Mouse (Mus musculus): ENCODE measurements around the gene Nav2.

The Nav2 gene

GRCm38 (mm10) chr7:49616258-49616735 lies 707.8 kb downstream of the Nav2 start:
- peak; percentile 65 for DNase-seq (ENCODE audit: low spot score)

GRCm38 (mm10) chr7:49617087-49617486 lies 708.6 kb downstream of the Nav2 start:
- DNase-seq (ENCODE audit: low spot score): no peak

- DNase-seq (ENCODE audit: low spot score): no peak
Observed at GRCm38 (mm10) chr7:49620160-49620559, 711.6 kb downstream of the Nav2 start.

GRCm38 (mm10) chr7:49631885-49632284 lies 723.4 kb downstream of the Nav2 start:
- no peak for DNase-seq (ENCODE audit: low spot score)

- DNase-seq (ENCODE audit: low spot score): no peak
Observed at GRCm38 (mm10) chr7:49632391-49632790, 723.9 kb downstream of the Nav2 start.

GRCm38 (mm10) chr7:49633375-49633956 lies 725.0 kb downstream of the Nav2 start:
- no peak for DNase-seq (ENCODE audit: low spot score)

- DNase-seq (ENCODE audit: low spot score): no peak
Observed at GRCm38 (mm10) chr7:49634291-49635073, 726.0 kb downstream of the Nav2 start.

- DNase-seq (ENCODE audit: low spot score): no peak
Observed at GRCm38 (mm10) chr7:49635074-49635621, 726.6 kb downstream of the Nav2 start.

GRCm38 (mm10) chr7:49635971-49636370 lies 727.5 kb downstream of the Nav2 start:
- no peak for DNase-seq (ENCODE audit: low spot score)

GRCm38 (mm10) chr7:49636491-49637115 lies 728.1 kb downstream of the Nav2 start, which contains the start of gene Dbx1:
Gene Dbx1 (minus strand): TSS chr7:49636849.
- DNase-seq (ENCODE audit: low spot score): no peak

- no peak for DNase-seq (ENCODE audit: low spot score)
Observed at GRCm38 (mm10) chr7:49637281-49637680, 728.8 kb downstream of the Nav2 start.

- no peak for DNase-seq (ENCODE audit: low spot score)
Observed at GRCm38 (mm10) chr7:49637851-49638663, 729.5 kb downstream of the Nav2 start.

- DNase-seq (ENCODE audit: low spot score): no peak
Observed at GRCm38 (mm10) chr7:49638941-49639776, 730.6 kb downstream of the Nav2 start.

- no peak for DNase-seq (ENCODE audit: low spot score)
Observed at GRCm38 (mm10) chr7:49639864-49640708, 731.6 kb downstream of the Nav2 start.

- no peak for DNase-seq (ENCODE audit: low spot score)
Observed at GRCm38 (mm10) chr7:49640709-49641305, 732.3 kb downstream of the Nav2 start.
